Mouse (Mus musculus): ENCODE measurements around the gene Cep57l1. TPM values are rescaled to one million over a fixed set of nuclear protein-coding genes. Genes with fewer than 3 reads are reported as not detected.

The Cep57l1 gene
- polyA plus RNA-seq, 1 experiment from 2014 or later: 22.8 TPM

DNA sequence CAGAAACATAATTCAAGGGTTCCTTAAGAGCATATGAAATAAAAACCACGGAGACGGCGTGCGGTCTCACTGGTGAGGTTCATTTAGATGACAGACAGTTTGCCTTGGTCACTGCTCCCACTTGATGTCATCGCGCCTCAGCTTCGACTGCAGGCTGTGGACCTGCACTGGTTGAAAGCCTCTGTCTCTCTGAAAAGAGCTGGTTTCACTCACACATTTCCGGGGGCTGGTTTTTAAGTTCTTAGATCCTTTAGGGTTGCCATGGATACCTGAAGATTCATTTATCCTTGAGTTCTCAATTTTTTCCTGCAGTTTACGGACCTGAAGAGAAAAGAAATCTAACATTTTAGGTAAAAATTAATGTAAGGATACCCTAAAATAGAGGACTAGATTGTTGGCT is 90.1 kb downstream of the Cep57l1 start:
- H3K4me1 ChIP-seq (ENCODE audit: control insufficient read depth, insufficient read depth, low read length): no peaks in the 10 kb centered on the region; the same call in 1 of the 2 replicates
- WGBS: 79% methylated on average over 9 of the region's 9 CpGs
- no peaks in the 10 kb centered on the region for H3K36me3 ChIP-seq (ENCODE audit: control insufficient read depth, insufficient read depth, low read length)
- no peak overlapping the region for H3K9ac ChIP-seq (replicated peaks; ENCODE audit: low read depth, low read length)
- no peak overlapping the region for H3K4me3 ChIP-seq (ENCODE audit: low read depth, low read length)
- H3K4me2 ChIP-seq (replicated peaks; ENCODE audit: low read depth, low read length): no peak overlapping the region
- no peaks in the 10 kb centered on the region for H3K27me3 ChIP-seq (ENCODE audit: control insufficient read depth, insufficient read depth, low read length)
- H3K27ac ChIP-seq (ENCODE audit: low read length): no peak overlapping the region
- no peak for ATAC-seq (ENCODE audit: insufficient number of reproducible peaks, insufficient read depth, low FRiP score, low read depth)
- no peaks in the 10 kb centered on the region for H3K9me3 ChIP-seq (ENCODE audit: control insufficient read depth, low read depth, low read length)

DNA sequence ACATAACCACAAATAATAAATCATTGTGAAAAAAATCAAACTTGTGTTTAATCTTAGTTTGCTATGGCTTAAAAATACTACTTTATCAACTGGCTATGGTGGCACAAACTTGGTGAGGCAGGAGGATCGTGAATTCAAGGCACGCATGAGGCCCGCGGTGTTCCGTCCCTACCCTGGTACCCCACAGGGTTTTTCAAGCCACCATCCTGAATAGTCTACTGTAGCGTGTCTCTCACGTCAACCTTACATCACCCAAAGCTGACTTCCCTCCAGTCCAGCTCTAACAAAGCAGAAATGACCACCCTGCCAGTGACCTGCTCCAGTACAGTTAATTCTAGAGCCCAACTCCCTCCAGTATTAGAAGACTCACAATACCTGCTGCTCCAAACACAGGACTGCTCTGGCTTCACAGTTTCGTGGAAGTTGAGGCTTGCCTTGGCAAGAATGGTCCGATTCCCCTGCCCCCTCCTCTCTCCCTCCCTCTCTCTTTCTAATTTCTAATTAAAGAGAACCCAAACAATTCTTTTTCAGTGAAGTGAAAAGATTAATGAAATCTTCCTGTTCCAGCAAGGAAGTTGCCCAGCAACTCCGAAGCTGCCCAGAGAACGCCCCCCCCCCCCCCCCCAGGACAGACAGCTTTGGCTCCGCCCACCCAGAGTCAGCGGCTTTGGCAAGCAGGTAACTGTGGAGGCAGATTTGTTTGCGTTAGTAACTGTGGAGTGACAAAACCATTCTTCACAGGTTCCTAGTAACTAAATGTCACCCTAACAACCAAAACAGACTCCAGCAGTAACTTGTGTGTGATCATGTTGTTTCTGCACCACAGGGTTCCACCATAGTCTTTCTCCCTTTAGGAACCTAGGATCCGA is 93.4 kb downstream of the Cep57l1 start, which contains the start of gene Ccdc162:
TSS of gene Ccdc162 (minus strand) at position 606 of the 869 bp plus-strand sequence.
- Histone ChIP-seq H3K9ac (replicated peaks; ENCODE audit: low read depth, low read length) (no peak within 1 kb of the TSS), H3K4me2 (replicated peaks; ENCODE audit: low read depth, low read length) (peak within 1 kb of the TSS; percentile 16; the same call in 1 of the 2 replicates), H3K27me3 (ENCODE audit: control insufficient read depth, insufficient read depth, low read length) (no peaks in the 10 kb centered on the region), H3K4me3 (ENCODE audit: low read depth, low read length) (no peak within 1 kb of the TSS), H3K4me1 (ENCODE audit: control insufficient read depth, insufficient read depth, low read length) (no peaks in the 10 kb centered on the region; the same call in 1 of the 2 replicates), H3K27ac (ENCODE audit: low read length) (peak within 1 kb of the TSS; percentile 21; the same call in 1 of the 2 replicates), H3K36me3 (ENCODE audit: control insufficient read depth, insufficient read depth, low read length) (no peaks in the 10 kb centered on the region), H3K9me3 (ENCODE audit: control insufficient read depth, low read depth, low read length) (no peaks in the 10 kb centered on the region)
- ATAC-seq (ENCODE audit: insufficient number of reproducible peaks, insufficient read depth, low FRiP score, low read depth): no peak
- WGBS: 53% methylated on average over 15 of the region's 15 CpGs

DNA sequence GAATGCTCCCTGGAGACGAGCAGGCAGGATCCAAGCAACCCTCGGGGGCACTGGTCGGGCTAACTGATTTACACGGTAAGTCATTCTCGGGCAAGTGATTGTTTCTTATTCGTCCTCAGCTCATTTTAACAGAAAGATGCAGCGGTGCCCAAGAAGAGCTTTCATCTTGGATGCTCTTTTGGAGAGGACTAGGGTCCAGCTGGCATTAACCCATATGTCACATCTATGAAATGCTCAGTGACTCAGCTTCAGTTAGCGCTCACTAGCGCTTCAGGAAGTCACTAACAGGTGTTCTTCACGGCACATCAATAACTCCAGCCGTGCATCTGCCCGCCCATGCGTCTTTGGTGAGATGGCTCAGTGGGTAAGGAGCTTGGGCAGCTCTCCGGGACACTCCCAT is 94.1 kb downstream of the Cep57l1 start:
- H3K4me1 ChIP-seq (ENCODE audit: control insufficient read depth, insufficient read depth, low read length): no peaks in the 10 kb centered on the region; the same call in 1 of the 2 replicates
- no peak overlapping the region; the same call in 1 of the 2 replicates for H3K27ac ChIP-seq (ENCODE audit: low read length)
- H3K9me3 ChIP-seq (ENCODE audit: control insufficient read depth, low read depth, low read length): no peaks in the 10 kb centered on the region
- H3K36me3 ChIP-seq (ENCODE audit: control insufficient read depth, insufficient read depth, low read length): no peaks in the 10 kb centered on the region
- no peak overlapping the region for H3K4me2 ChIP-seq (replicated peaks; ENCODE audit: low read depth, low read length)
- no peak overlapping the region for H3K9ac ChIP-seq (replicated peaks; ENCODE audit: low read depth, low read length)
- no peak overlapping the region for H3K4me3 ChIP-seq (ENCODE audit: low read depth, low read length)
- no peak for ATAC-seq (ENCODE audit: insufficient number of reproducible peaks, insufficient read depth, low FRiP score, low read depth)
- no peaks in the 10 kb centered on the region for H3K27me3 ChIP-seq (ENCODE audit: control insufficient read depth, insufficient read depth, low read length)
- 93% methylated on average over 14 of the region's 14 CpGs for WGBS

DNA sequence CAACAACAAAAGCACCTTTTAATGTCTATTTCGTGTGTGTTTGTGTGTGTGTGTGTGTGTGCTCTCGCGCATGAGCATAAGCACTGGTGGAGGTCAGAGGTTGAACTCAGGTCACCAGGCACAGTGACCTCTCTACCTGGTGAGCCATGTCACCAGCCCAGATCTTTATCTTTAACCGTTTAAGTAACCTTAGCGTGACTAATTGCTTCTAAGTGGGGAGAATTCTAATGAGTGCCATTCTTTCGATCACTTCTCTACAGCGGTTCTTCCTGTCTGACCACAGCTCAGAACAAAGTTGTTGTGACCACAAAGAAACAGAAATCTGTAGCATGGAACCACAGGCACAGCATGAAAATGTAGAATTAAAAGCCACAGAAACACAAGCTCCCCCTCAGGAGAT is 98.2 kb downstream of the Cep57l1 start:
- Histone ChIP-seq H3K9ac (replicated peaks; ENCODE audit: low read depth, low read length) (no peak overlapping the region), H3K4me3 (ENCODE audit: low read depth, low read length) (no peak overlapping the region), H3K27ac (ENCODE audit: low read length) (no peak overlapping the region), H3K36me3 (ENCODE audit: control insufficient read depth, insufficient read depth, low read length) (no peaks in the 10 kb centered on the region), H3K9me3 (ENCODE audit: control insufficient read depth, low read depth, low read length) (no peaks in the 10 kb centered on the region), H3K4me1 (ENCODE audit: control insufficient read depth, insufficient read depth, low read length) (no peaks in the 10 kb centered on the region; the same call in 1 of the 2 replicates), H3K27me3 (ENCODE audit: control insufficient read depth, insufficient read depth, low read length) (no peaks in the 10 kb centered on the region), H3K4me2 (replicated peaks; ENCODE audit: low read depth, low read length) (no peak overlapping the region)
- 70% methylated on average over 7 of the region's 7 CpGs for WGBS
- ATAC-seq (ENCODE audit: insufficient number of reproducible peaks, insufficient read depth, low FRiP score, low read depth): no peak

DNA sequence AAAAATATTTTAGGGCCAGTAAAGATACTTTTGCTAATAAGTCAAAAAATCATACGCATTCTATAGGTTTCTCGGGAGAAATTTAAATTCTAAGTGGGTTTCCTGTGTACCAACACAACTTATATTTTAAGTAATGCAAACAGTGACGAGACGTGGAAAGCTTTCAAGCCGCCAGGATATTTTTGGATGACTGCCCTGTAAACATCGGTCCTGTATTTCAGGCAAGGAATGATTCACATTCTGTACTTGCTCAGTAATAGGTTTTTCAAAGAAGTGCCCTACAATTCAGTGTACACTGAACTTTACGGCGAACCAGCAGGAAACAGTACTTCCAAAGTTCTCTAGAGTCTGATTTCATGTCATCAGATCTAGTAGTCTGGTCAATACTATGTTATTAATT is 98.9 kb downstream of the Cep57l1 start:
- no peak overlapping the region for H3K4me2 ChIP-seq (replicated peaks; ENCODE audit: low read depth, low read length)
- no peak overlapping the region for H3K4me3 ChIP-seq (ENCODE audit: low read depth, low read length)
- H3K9me3 ChIP-seq (ENCODE audit: control insufficient read depth, low read depth, low read length): no peaks in the 10 kb centered on the region
- no peaks in the 10 kb centered on the region for H3K4me1 ChIP-seq (ENCODE audit: control insufficient read depth, insufficient read depth, low read length)
- no peaks in the 10 kb centered on the region for H3K27me3 ChIP-seq (ENCODE audit: control insufficient read depth, insufficient read depth, low read length)
- no peaks in the 10 kb centered on the region for H3K36me3 ChIP-seq (ENCODE audit: control insufficient read depth, insufficient read depth, low read length)
- no peak overlapping the region for H3K9ac ChIP-seq (replicated peaks; ENCODE audit: low read depth, low read length)
- H3K27ac ChIP-seq (ENCODE audit: low read length): no peak overlapping the region
- WGBS: 90% methylated on average over 8 of the region's 8 CpGs
- no peak for ATAC-seq (ENCODE audit: insufficient number of reproducible peaks, insufficient read depth, low FRiP score, low read depth)

DNA sequence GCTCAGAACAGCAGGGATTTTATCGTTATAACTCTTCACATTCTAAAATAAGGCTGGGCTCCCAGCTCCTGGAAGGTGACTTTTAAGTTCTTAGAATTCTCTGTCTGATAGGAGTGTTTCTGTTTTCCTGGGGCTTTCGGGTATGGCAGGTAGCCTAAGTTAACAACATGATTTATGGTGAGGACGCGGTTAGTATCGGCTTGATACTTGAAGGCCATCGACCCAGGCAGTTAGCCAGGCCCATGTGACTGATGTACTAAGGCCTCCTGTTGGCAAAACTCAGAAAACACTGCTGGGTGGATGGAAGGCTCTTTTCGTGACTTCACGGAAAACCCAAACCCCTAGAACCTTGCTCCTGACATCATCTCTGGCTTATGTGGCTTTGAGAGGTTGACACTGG is 100.3 kb downstream of the Cep57l1 start:
- Histone ChIP-seq H3K9me3 (ENCODE audit: control insufficient read depth, low read depth, low read length) (no peaks in the 10 kb centered on the region), H3K4me3 (ENCODE audit: low read depth, low read length) (no peak overlapping the region), H3K4me2 (replicated peaks; ENCODE audit: low read depth, low read length) (no peak overlapping the region), H3K9ac (replicated peaks; ENCODE audit: low read depth, low read length) (no peak overlapping the region), H3K27me3 (ENCODE audit: control insufficient read depth, insufficient read depth, low read length) (no peaks in the 10 kb centered on the region), H3K27ac (ENCODE audit: low read length) (no peak overlapping the region), H3K4me1 (ENCODE audit: control insufficient read depth, insufficient read depth, low read length) (no peaks in the 10 kb centered on the region), H3K36me3 (ENCODE audit: control insufficient read depth, insufficient read depth, low read length) (no peaks in the 10 kb centered on the region)
- WGBS: 85% methylated on average over 8 of the region's 8 CpGs
- ATAC-seq (ENCODE audit: insufficient number of reproducible peaks, insufficient read depth, low FRiP score, low read depth): no peak

DNA sequence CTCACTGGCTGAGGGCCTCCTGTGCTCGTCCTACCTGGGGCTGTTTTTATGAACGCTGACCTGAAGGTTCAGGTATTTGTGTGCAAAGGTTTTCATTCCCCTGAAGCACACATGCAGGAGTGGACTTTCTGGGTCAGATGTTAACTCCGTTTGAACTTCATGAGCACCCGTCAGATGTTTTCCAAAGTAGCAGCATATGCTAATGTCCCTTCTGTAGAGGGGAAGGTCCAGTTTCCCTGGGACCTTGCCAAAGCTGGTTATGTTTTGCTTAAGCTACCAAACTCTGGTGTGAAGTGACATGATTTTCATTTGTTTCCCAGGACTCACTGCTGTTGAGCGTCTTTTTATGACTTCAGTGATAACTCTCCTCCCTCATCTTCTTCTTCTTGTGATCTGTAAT is 110.0 kb downstream of the Cep57l1 start:
- Histone ChIP-seq H3K27me3 (ENCODE audit: control insufficient read depth, insufficient read depth, low read length) (no peaks in the 10 kb centered on the region), H3K27ac (ENCODE audit: low read length) (no peak overlapping the region), H3K36me3 (ENCODE audit: control insufficient read depth, insufficient read depth, low read length) (no peaks in the 10 kb centered on the region), H3K9ac (replicated peaks; ENCODE audit: low read depth, low read length) (no peak overlapping the region), H3K4me3 (ENCODE audit: low read depth, low read length) (no peak overlapping the region), H3K4me2 (replicated peaks; ENCODE audit: low read depth, low read length) (no peak overlapping the region), H3K4me1 (ENCODE audit: control insufficient read depth, insufficient read depth, low read length) (no peaks in the 10 kb centered on the region), H3K9me3 (ENCODE audit: control insufficient read depth, low read depth, low read length) (no peaks in the 10 kb centered on the region)
- ATAC-seq (ENCODE audit: insufficient number of reproducible peaks, insufficient read depth, low FRiP score, low read depth): no peak
- 79% methylated on average over 5 of the region's 5 CpGs for WGBS

DNA sequence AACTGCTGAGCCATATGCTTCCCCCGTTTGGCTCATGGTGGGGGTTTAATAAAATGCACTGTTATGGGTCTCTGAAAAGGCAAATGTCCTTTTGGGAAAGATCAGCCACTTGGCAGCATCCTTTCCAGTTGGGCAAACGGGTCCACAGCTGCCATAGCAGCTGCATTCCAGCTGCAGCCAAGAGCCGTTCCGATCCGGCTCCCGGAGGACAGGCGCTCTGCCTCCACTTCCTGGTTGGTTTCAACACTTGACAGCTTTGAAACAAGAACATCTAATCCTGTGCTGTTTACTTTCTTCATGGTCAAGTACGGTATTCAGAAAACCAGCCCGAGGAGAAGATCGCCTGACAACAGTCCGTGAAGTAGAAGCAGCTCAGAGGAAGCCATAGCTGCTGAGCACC is 112.6 kb downstream of the Cep57l1 start:
- no peaks in the 10 kb centered on the region for H3K9me3 ChIP-seq (ENCODE audit: control insufficient read depth, low read depth, low read length)
- H3K27me3 ChIP-seq (ENCODE audit: control insufficient read depth, insufficient read depth, low read length): no peaks in the 10 kb centered on the region
- H3K9ac ChIP-seq (replicated peaks; ENCODE audit: low read depth, low read length): no peak overlapping the region
- no peak overlapping the region for H3K27ac ChIP-seq (ENCODE audit: low read length)
- no peaks in the 10 kb centered on the region for H3K4me1 ChIP-seq (ENCODE audit: control insufficient read depth, insufficient read depth, low read length)
- no peak for ATAC-seq (ENCODE audit: insufficient number of reproducible peaks, insufficient read depth, low FRiP score, low read depth)
- WGBS: 68% methylated on average over 11 of the region's 11 CpGs
- no peak overlapping the region for H3K4me3 ChIP-seq (ENCODE audit: low read depth, low read length)
- no peak overlapping the region for H3K4me2 ChIP-seq (replicated peaks; ENCODE audit: low read depth, low read length)
- no peaks in the 10 kb centered on the region for H3K36me3 ChIP-seq (ENCODE audit: control insufficient read depth, insufficient read depth, low read length)
